Mouse (Mus musculus) hindbrain, embryonic 14.5 days (tissue): ENCODE data around the gene Cox19. TPM values are rescaled to one million over a fixed set of nuclear protein-coding genes. Genes with fewer than 3 reads are reported as not detected.
A peak's percentile ranks its signal among the peaks of the same experiment; 100 is the strongest.
"Not testable (repeated sequence)": the region's sequence is repeated elsewhere in the genome, so short reads cannot be mapped to it uniquely, and the experiment has no call there.

ENCODE experiments used
- ATAC-seq: fragments of 200-750 bp; cut with Nextera tagmentation; 2 replicates; pipeline ENCODE4 v1.8.0; 2017; ENCODE audit warnings: moderate number of reproducible peaks, mild to moderate bottlenecking, moderate TSS enrichment, moderate library complexity; ENCODE audit not compliant: low FRiP score
- DNase-seq: peaks from one replicate; pipeline ENCODE4 v3.0.0-alpha.2; 2015; ENCODE audit warnings: low spot score
- H3K27ac ChIP-seq: fragments of 300-500 bp; sonication (generic); 2 replicates; pipeline ENCODE4 v1.5.1; 2014; ENCODE audit warnings: mild to moderate bottlenecking, moderate library complexity
- H3K27me3 ChIP-seq: fragments of 300-500 bp; sonication (generic); 2 replicates; pipeline ENCODE4 v1.6.1; 2014; ENCODE audit warnings: mild to moderate bottlenecking, low read length, mixed read lengths; ENCODE audit not compliant: control insufficient read depth, insufficient read depth
- H3K36me3 ChIP-seq: fragments of 300-500 bp; sonication (generic); replicated peaks from 2 replicates; pipeline ENCODE4 v1.6.1; 2014; ENCODE audit not compliant: control insufficient read depth, insufficient read depth
- H3K4me1 ChIP-seq: fragments of 300-500 bp; sonication (generic); replicated peaks from 2 replicates; pipeline ENCODE4 v1.6.1; 2014; ENCODE audit warnings: antibody characterized with exemption, low read length, mixed read lengths; ENCODE audit not compliant: control insufficient read depth, insufficient read depth
- H3K4me2 ChIP-seq: fragments of 300-500 bp; sonication (generic); replicated peaks from 2 replicates; pipeline ENCODE4 v1.6.1; 2014; ENCODE audit warnings: mild to moderate bottlenecking, moderate library complexity
- H3K4me3 ChIP-seq: fragments of 300-500 bp; sonication (generic); replicated peaks from 2 replicates; pipeline ENCODE4 v1.5.1; 2014; ENCODE audit warnings: mild to moderate bottlenecking, low read length
- H3K9ac ChIP-seq: fragments of 300-500 bp; sonication (generic); 2 replicates; pipeline ENCODE4 v1.6.1; 2014
- H3K9me3 ChIP-seq: fragments of 300-500 bp; sonication (generic); 2 replicates; pipeline ENCODE4 v1.6.1; 2016; ENCODE audit warnings: low read length; ENCODE audit not compliant: control insufficient read depth
- WGBS: fragments of 180-500 bp; shearing (Covaris S2); extraction: QIAGEN DNeasy Blood & Tissue Kit; methylation state at CpG from one replicate; pipeline ENCODE4 v1.1.7; 2014; 5-methylcytosine and 5-hydroxymethylcytosine counted together
- polyA plus RNA-seq: library from polyadenylated mRNA; unstranded; fragments of >200 nt; fragmentation: Nextera tagmentation; extraction: Ambion mirVana; gene quantifications from 2 replicates; pipeline ENCODE4 v1.2.1, GENCODE M21; 2014

Gene Cox19
- polyA plus RNA-seq, 1 experiment from 2014 or later: 110 TPM

DNA sequence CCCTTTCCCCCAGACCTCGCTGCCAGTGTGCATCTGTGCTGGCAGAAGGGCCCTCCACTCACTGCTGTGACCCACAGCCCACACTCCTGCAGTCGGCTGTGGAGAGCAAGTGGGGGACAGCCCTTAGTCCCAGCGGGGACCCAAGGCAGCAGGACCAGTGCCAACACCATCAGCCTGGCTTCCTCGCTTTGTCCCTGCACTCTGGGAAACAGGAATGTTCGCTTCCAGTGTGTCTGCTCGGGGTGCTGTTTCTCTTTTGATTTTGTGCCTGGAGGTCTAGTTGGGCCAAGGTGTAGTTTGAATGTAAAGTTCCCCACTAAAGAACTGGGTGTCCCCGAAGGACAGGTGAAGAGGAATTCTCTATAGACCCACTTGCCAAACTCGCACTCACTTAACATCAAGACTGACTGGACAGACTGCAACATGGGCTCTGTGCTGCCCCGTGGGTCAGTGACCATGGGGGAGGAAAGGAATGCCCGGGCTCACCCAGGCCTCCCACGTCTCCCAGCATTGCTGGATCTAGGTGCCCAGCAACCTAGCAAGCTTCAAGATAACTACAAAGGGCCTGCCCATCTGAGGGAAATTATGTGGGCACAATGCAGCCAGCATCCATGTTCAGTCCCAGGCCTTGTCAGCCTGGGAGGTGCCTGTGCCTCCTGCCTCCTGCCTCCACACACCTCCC is 40.2 kb upstream of the Cox19 start:
- no peaks in the 10 kb centered on the region for H3K36me3 ChIP-seq
- H3K4me2 ChIP-seq: no peak overlapping the region
- H3K9me3 ChIP-seq: no peaks in the 10 kb centered on the region
- H3K27ac ChIP-seq: peak overlapping the region; percentile 0; the same call in 1 of the 2 replicates
- no peak overlapping the region for H3K4me3 ChIP-seq
- H3K9ac ChIP-seq: no peak overlapping the region
- WGBS: 72% methylated on average over 11 of the region's 11 CpGs
- DNase-seq (no peak), ATAC-seq (no peak)
- H3K4me1 ChIP-seq: peaks cover 21% of the 10 kb centered on the region
- no peaks in the 10 kb centered on the region for H3K27me3 ChIP-seq

- not testable (repeated sequence) for H3K27me3 ChIP-seq, H3K9ac ChIP-seq, H3K27ac ChIP-seq, DNase-seq, H3K9me3 ChIP-seq, H3K4me2 ChIP-seq, ATAC-seq, H3K36me3 ChIP-seq, H3K4me3 ChIP-seq
- peaks cover 21% of the 10 kb centered on the region for H3K4me1 ChIP-seq
- 87% methylated on average over 5 of the region's 5 CpGs for WGBS
These were observed 39.3 kb upstream of the Cox19 start for GRCm38 (mm10) chr5:139390324-139391119.

DNA sequence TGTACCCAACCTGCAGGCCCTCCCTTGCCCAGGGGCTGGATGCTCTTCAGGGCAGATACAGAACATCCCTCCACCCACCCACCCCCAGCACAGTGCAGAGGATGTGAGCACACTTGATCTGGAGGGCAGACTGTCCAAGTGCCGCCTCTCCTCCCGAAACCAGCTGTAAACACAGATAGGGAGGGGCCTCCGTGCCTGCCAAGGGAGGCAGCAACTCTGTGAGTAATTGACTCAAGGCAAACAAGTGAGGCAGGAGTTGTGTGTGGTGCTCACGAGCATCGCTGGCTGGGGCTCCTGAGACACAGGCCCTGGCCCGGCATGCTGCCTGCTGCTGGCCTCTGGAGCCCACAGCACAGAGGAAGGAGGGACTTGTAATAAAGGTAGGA is 38.5 kb upstream of the Cox19 start:
- no peak overlapping the region for H3K4me3 ChIP-seq
- H3K9ac ChIP-seq: no peak overlapping the region
- peak overlapping the region; percentile 62 for H3K27ac ChIP-seq
- no peaks in the 10 kb centered on the region for H3K27me3 ChIP-seq
- no peaks in the 10 kb centered on the region for H3K9me3 ChIP-seq
- 54% methylated on average over 6 of the region's 6 CpGs for WGBS
- ATAC-seq (peak; percentile 49), DNase-seq (no peak)
- H3K36me3 ChIP-seq: no peaks in the 10 kb centered on the region
- peaks cover 21% of the 10 kb centered on the region for H3K4me1 ChIP-seq
- H3K4me2 ChIP-seq: no peak overlapping the region

GRCm38 (mm10) chr5:139388694-139389675 is 37.8 kb upstream of the Cox19 start:
- Histone ChIP-seq H3K4me2 (no peak overlapping the region), H3K27ac (peak overlapping the region; percentile 62), H3K9ac (no peak overlapping the region), H3K9me3 (no peaks in the 10 kb centered on the region), H3K36me3 (no peaks in the 10 kb centered on the region), H3K4me1 (peaks cover 21% of the 10 kb centered on the region), H3K27me3 (no peaks in the 10 kb centered on the region), H3K4me3 (no peak overlapping the region)
- ATAC-seq: no peak
- WGBS: 73% methylated on average over 17 of the region's 17 CpGs
- DNase-seq: no peak

DNA sequence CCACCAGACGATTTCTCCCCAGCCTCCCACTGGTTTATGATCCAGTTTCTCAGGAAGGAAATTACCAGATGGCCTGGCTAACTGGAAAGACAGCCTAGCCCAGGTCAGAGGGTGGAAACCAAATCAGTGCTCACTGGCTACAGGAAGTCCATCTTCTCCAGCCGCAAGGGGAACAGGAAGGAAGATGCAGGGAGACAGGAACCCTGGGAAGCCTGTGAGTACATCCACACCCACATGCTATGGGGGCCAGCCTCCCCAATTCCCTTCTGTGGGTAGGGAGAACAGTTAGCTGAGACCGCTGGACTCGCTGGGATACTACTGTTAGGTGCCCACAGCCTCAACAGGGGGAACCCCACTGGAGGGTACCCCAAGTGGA is 37.0 kb upstream of the Cox19 start:
- H3K4me3 ChIP-seq: no peak overlapping the region
- 85% methylated on average over 4 of the region's 4 CpGs for WGBS
- peaks cover 22% of the 10 kb centered on the region for H3K4me1 ChIP-seq
- no peak overlapping the region for H3K9ac ChIP-seq
- ATAC-seq: no peak
- no peak overlapping the region for H3K4me2 ChIP-seq
- no peaks in the 10 kb centered on the region for H3K36me3 ChIP-seq
- H3K27me3 ChIP-seq: no peaks in the 10 kb centered on the region
- H3K27ac ChIP-seq: 0 out of 2 replicates have a peak overlapping the region, but pooled peaks have one; percentile 62
- DNase-seq: no peak
- no peaks in the 10 kb centered on the region for H3K9me3 ChIP-seq

GRCm38 (mm10) chr5:139387329-139388194 is 36.3 kb upstream of the Cox19 start:
- DNase-seq: no peak
- no peak overlapping the region for H3K27ac ChIP-seq
- no peak overlapping the region for H3K4me3 ChIP-seq
- WGBS: 88% methylated on average over 10 of the region's 10 CpGs
- no peaks in the 10 kb centered on the region for H3K36me3 ChIP-seq
- ATAC-seq: no peak
- no peak overlapping the region for H3K9ac ChIP-seq
- H3K4me1 ChIP-seq: peaks cover 28% of the 10 kb centered on the region
- no peaks in the 10 kb centered on the region for H3K9me3 ChIP-seq
- H3K4me2 ChIP-seq: no peak overlapping the region
- H3K27me3 ChIP-seq: no peaks in the 10 kb centered on the region

- no peak overlapping the region for H3K9ac ChIP-seq
- H3K4me3 ChIP-seq: no peak overlapping the region
- H3K36me3 ChIP-seq: no peaks in the 10 kb centered on the region
- ATAC-seq (no peak), DNase-seq (no peak)
- no peaks in the 10 kb centered on the region for H3K27me3 ChIP-seq
- 99% methylated on average over 5 of the region's 5 CpGs for WGBS
- no peaks in the 10 kb centered on the region for H3K9me3 ChIP-seq
- no peak overlapping the region for H3K27ac ChIP-seq
- no peak overlapping the region for H3K4me2 ChIP-seq
- H3K4me1 ChIP-seq: peaks cover 35% of the 10 kb centered on the region
These were observed 34.8 kb upstream of the Cox19 start for GRCm38 (mm10) chr5:139386047-139386446.

DNA sequence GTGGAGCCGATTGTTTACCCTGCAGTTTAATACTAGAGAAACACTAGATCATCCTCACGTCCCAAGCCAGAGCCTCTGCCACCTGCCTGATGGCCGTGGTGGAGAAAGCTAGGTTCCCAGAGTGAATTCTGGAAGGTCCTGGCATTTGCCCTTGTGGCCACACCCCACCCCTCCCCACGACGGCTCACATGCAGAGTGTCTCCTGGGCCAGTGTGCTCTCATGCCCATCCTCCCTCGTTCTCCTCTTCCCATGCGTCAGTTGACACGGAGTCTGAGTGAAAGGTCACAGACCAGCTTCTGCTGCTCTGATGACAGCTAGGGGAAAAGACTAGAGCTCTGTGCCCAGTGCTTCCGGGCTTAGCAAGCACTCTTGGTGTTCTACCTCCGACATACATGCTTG is 33.3 kb upstream of the Cox19 start:
- H3K27ac ChIP-seq: no peak overlapping the region
- ATAC-seq (no peak), DNase-seq (no peak)
- H3K4me3 ChIP-seq: no peak overlapping the region
- H3K36me3 ChIP-seq: no peaks in the 10 kb centered on the region
- no peak overlapping the region for H3K4me2 ChIP-seq
- 70% methylated on average over 10 of the region's 10 CpGs for WGBS
- no peaks in the 10 kb centered on the region for H3K27me3 ChIP-seq
- no peak overlapping the region for H3K9ac ChIP-seq
- peaks cover 33% of the 10 kb centered on the region for H3K4me1 ChIP-seq
- H3K9me3 ChIP-seq: no peaks in the 10 kb centered on the region
